Mouse (Mus musculus) CH12.LX (cell line): Measurements from ENCODE around the gene Tshr.

Source experiments
- CTCF ChIP-seq, 2 experiments: IDR thresholded peaks in 1 of 2; conservative IDR thresholded peaks in 1 of 2; 2 replicates each; pipeline ENCODE4 v1.5.1; 2011 to 2012; ENCODE audit warnings: low read depth in 2 of 2, low read length in 2 of 2, improper control_type of control experiment in 1 of 2, inconsistent platforms in 1 of 2, mild to moderate bottlenecking in 1 of 2, moderate library complexity in 1 of 2
- E2F4 ChIP-seq: IDR thresholded peaks from 2 replicates; pipeline ENCODE4 v1.6.1; 2011; ENCODE audit warnings: low read depth, low read length, improper control_type of control experiment; ENCODE audit not compliant: insufficient replicate concordance
- EP300 ChIP-seq: IDR thresholded peaks from 2 replicates; pipeline ENCODE4 v1.6.1; 2011; ENCODE audit warnings: low read length, improper control_type of control experiment
- GABPA ChIP-seq: IDR thresholded peaks from 2 replicates; pipeline ENCODE4 v1.6.1; 2012; ENCODE audit warnings: low read depth, low read length, improper control_type of control experiment, inconsistent platforms; ENCODE audit not compliant: insufficient replicate concordance
- MAX ChIP-seq: IDR thresholded peaks from 2 replicates; pipeline ENCODE4 v1.6.1; 2011; ENCODE audit warnings: low read length, improper control_type of control experiment
- POLR2A ChIP-seq: IDR thresholded peaks from 2 replicates; pipeline ENCODE4 v1.6.1; 2011; ENCODE audit warnings: low read depth, mild to moderate bottlenecking, improper control_type of control experiment, low read length
- POLR2AphosphoS2 ChIP-seq: IDR thresholded peaks from 2 replicates; pipeline ENCODE4 v1.6.1; 2011; ENCODE audit warnings: low read depth, low read length, improper control_type of control experiment
- TBP ChIP-seq: conservative IDR thresholded peaks from 2 replicates; pipeline ENCODE4 v1.6.1; 2011; ENCODE audit warnings: low read depth, low read length, improper control_type of control experiment

GRCm38 (mm10) chr12:91590716-91591115 lies 206.4 kb downstream of the Tshr start:
- TF ChIP-seq EP300 (peak; percentile 53; the same call in 1 of the 2 replicates), MAX (no peak), TBP (peak; percentile 67; the same call in 1 of the 2 replicates), CTCF (conservative IDR thresholded peaks at IDR 0.05 in 1 of 2, IDR thresholded peaks at IDR 0.05 in 1 of 2; ENCODE audit: low read depth in 2 of 2, low read length in 2 of 2) (no peak), E2F4 (0 out of 2 replicates have a peak, but pooled peaks have one; percentile 5), POLR2A (no peak; the same call in 1 of the 2 replicates), POLR2AphosphoS2 (0 out of 2 replicates have a peak, but pooled peaks have one; percentile 41), GABPA (no peak)
